Mouse (Mus musculus): ENCODE measurements around the gene Plek2.

Gene Plek2

DNA sequence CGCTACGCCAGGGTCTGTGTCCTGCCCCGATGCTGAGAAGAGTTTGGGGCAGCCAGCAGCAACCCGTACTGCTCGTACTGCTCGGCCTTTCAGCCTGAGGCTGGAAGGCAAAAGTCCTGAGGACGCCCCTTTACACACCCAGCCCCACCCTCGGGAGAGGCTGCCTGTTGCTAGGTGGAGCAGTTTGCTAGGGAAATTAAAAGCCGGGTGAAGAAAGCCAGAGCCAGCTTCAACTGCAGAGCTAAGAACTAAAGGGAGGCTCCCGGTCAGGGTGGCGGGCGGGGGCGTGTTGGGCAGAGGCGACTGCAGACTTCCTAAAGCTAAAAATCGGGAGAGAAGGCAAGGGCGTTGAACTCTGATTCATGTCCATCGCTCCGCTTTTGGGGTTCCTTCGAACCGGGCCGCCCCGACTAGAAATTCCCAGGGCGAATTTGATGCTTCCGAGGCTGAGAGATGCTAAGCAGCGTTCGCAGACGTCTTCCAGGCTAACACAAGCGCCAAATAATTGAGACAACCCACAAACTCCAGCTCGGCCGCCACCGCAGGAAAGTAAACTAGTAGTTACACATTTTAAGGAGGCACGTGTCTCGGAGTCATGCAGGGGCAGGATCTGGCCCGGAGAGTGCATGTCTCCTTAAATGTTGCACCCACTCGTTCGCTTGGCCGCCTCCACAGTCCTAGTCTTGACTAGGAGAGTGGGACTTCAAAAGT is 5.1 kb upstream of the Plek2 start:
- intact Hi-C loops (cut with DNase I), result no loop called here

DNA sequence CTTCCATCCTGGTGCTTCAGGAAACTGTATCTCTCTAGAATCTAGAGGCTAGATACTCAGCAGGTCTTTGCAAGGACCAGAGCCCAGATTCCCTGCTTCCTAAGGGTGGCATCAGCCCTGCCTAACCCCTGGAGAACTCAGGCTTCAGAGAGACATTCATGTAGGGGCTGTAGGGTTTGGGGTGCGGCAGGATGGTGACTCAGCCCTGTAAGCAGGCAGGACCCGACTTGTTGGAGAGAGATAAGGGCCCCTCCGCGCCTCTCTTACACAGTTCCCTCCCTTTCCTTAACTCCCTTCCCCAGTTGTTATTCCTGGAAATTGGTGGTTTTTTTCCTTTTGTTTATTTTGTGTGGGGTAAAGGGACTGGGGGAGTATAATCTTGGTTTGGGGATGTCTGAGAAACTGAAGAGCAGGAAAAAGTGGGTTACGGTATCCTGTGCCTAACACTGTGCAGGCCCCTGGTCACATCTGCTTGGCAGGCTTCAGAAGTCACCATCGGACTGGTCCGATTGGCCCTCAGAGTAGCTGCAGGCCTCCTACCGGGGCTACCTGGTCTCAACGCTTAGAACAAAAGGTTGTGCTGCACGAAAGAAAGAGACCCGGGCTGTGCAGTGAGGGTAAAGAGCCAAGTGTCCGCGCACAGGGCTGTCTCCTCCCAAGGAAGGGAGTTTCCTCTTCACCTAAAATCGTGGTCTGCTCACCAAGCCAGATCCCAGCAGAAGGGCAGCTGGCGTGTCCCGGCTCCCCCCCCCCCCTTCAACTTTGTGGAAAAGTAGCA is 4.1 kb upstream of the Plek2 start:
- intact Hi-C loops (cut with DNase I), result no loop called here

DNA sequence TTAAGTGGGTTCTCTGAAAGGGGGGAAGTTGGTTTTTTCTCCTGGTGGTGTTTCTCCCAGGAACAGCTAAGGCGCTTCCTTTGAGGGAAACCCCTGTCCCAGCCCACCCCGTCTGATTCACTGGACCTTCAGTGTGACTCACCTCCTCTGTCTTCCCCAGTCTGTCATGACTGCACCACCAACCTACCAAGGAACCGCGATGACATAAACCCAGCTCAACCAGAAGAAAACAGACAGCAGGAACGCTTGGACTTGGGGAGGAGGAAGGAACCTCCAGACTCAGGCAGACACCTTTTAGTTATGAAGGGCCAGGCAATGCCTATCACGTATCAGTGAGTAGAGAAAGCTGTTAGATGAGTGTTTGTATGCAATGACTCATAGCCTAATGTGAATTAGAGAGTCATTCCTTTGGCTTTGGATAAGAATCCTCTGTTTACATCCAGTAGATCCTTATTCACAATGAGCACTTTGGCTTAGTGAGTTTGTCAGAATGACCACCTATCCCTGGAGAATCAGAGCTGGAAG is 1.4 kb upstream of the Plek2 start:
- intact Hi-C loops (cut with DNase I), result no loop called here

DNA sequence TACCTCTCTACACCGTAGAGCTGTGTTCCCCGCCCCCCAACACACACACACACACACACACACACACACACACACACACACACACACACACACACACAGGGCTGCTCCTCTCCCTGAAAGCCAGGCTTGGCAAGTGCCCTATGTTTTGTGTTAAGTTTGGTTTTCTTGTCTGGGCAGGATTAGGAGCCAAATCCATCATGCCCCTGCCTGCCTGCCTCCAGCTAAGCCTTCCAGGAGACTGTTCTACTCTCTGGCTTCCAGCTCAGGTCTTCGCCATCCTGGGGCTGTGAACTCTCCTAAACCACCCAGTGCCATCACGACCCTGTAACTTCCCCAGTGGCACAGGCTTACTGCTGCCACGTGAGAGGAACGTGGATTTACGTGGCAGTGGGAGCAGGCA is 2.3 kb downstream of the Plek2 start:
- intact Hi-C loops (cut with DNase I), result no loop called here

DNA sequence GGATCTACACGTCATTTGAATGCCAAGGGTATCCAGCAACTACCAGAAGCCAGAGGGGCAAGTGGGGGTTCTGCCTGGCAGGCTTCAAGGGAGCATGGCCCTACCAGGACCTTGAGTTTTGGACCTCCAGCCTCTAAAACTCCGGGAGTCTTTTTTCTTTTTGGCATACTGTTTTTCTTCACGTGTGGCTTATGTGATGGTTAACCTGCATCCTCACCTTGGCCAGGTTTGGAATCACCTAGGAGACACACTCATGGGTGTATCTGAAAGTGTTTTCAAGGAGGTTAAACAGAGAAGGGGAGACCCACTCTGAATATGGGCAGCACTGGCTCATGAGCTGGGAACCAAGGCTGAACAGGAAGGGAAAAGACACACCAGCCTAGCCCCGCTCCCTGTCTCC is 3.5 kb downstream of the Plek2 start:
- intact Hi-C loops (cut with DNase I), result no loop called here

DNA sequence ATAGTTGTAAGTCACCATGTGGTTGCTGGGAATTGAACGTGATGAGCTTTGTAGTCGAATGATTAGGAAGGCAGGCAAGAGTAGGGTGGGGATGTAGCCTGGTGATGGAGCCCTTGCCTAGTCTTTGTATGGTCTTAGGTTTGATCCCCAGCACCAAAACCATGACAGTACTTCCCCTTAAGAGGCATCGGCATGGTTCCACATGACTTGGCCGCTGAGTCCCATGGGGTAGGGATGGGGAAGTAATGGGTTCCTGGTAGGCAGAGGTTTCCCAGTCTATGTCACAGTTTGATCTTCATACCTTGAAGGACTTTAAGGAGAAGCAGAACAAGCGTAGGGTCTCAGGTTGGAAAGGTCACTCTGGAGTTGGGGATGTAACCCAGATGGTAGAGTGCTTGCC is 5.3 kb downstream of the Plek2 start:
- intact Hi-C loops (cut with DNase I), result no loop called here

DNA sequence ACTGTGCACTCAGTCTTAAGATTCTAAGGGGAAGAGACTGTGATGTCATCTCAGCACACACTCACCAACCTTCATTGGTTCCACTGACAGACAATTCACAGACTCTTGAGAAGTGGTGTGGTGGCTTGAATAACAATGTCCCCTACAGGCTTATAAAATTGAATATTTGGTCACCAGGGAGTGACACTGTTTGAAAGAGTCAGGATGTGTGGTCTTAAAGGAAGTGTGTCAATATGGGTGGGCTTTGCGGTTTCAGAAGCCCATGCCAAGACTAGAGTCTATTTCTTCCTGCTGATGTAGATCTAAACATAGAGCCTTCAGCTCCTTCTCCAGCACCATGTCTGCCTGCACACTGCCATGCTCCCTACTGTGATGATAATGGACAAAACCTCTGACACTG is 8.9 kb downstream of the Plek2 start:
- intact Hi-C loops (cut with DNase I), result no loop called here

DNA sequence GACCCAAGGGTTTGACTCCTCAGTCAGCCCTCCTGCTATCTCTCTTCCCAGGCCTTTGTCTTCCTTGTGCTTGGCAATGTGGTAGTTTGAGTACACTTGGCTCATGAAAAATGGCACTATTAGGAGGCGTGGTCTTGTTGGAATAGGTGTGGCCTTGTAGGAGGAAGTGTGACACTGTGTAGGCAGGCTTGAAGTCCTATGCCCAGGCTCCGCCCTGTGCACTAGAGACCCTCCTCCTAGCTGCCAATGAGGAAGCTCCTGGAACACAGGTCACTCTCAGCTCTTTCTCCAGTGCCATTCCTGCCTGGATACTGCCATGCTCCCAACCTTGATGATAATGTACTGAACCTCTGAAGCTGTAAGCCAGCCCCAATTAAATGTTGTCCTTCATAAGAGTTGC is 15.6 kb downstream of the Plek2 start:
- intact Hi-C loops (cut with DNase I), result no loop called here

DNA sequence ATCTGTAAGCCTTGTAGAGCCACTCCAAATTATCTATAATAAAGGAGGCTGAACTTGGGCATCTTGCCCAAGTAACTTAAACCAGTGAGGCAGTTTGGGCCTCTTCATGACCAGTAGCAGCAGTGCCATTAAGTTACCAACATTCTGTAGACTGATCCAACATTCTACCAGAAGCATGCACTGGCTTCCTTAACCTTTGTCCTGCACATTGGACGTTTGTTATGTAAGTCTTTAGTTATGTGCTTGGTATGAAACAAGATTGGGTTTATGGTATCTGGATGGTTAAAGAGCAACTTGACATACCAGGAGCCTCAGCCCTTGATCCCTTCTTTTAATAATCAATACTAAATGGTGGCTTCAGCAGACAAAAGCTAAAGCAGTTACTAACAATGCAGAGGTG is 16.7 kb downstream of the Plek2 start:
- intact Hi-C loops (cut with DNase I), result no loop called here

DNA sequence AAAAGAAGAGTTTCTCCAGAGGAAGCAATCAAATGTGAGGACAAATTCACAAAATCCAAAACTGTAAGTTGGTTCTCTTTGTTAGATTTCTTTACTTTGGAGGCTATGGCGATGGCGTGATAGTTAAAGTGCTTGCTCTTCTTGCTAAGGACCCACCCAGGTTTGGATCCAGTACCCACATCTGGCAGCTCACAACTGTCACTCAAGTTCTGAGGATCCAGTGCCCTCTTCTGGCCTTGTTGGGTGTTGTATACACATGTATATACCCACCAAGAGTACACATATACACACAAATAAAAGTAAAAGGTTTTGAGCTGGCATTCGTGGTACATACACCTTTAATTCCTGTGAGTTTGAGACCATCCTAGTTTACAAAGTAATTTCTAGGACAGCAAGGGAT is 32.2 kb downstream of the Plek2 start:
- intact Hi-C loops (cut with DNase I), result no loop called here

DNA sequence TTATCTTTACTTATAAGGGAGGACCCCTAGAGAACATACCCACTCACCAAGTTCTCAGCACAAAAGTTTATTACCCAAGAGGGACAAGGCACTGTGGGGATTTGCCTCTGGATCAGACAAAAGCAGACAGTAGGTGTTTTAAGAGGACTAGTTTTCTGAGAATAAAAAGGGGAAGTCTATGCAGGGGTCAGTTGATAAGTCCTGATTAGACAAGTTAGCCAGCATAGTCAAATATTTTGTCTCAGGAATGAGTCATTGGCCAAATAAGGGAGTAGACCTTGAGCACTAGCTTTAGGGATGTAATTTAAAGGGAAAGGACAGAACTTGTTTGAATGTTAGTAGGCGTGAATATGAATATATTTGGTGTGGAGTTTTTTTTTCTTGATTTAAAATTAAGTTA is 38.6 kb downstream of the Plek2 start:
- intact Hi-C loops (cut with DNase I), result loop anchor here (10.0 kb wide), 1 partner anchor 643 kb away; the partner anchor contains the start of gene Gphn

DNA sequence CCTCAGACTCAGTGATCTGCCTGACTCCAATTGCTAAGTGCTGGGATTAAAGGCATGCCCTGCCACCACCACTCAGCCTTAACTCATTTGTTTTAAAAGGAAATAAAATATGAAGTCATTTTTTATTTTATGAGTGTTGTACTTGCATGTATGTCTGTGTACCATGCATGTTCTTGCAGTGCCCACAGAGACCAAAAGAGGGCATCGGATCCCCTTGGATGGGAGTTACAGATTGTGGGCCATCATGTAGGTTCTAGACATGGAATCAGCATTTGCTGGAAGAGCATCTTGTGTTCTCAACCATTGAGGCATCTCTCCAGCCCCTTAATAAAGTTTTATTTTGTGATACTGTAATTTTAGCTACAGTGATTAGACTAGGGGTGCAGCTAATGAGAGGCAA is 41.3 kb downstream of the Plek2 start:
- intact Hi-C loops (cut with DNase I), result loop anchor here (10.0 kb wide), 1 partner anchor 641 kb away; the partner anchor contains the start of gene Gphn

DNA sequence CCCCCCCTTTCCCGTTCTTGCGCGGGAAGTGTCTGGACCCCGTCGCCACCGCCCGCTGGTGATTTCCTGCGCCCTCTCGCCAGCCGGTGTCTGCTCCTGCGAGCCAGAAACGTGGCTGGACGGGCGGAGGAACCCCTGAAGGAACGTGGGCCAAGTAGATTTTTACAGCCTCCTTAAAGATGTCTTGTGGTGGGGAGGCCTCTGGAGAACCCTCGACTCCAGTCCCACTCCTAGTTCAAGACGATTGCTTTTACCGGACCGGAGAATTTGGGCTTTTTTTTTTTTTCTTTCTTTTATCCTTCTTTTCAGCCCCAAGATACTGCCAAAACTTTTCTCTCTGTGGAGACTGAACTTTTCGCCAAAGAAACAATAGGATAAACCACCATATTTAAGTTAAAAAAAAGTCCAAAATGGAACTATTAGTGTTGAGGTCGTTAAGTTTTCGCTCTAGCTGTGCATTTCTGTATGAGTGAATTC is 44.5 kb downstream of the Plek2 start:
- intact Hi-C loops (cut with DNase I), result loop anchor here (10.0 kb wide), 1 partner anchor 637 kb away; the partner anchor contains the start of gene Gphn

DNA sequence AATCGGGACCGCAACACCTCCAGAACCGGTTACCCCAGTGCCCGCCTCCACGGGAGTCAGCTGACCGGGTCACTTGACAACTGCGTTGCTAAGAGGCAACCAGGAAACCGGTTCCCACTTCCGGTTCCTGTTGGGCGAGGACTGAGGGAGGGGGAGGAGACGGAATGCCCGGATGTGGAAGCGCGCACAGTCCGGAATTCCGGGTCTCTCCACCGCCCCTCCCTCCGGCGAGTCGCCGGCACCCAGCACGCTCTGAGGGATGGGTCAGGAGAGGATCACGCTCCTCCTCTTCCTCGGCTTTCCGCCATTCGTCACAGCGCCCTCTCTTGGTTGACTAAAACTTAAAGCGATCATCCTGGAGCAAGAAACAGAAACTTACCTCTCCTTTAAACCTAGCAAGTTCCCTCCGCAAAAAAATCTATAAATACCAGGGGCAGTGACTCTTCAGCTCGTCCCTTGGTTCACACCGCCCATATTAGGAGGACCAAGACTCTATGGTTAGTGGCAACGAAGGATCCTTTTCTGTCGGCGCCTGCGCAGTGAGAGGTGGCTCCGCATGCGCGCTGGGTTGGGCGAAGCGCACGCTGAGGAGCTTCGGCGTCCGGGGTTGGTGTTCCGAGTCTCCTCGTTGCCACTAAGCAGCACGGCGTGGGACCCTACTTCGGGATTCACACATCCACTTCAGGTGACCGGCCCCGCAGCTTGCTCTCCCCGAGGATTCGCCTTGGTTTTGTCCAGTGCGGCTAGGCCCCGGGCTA is 45.1 kb downstream of the Plek2 start, which contains the start of the genes Atp6v1d and Eif2s1:
Gene Atp6v1d, minus strand, starts transcription at position 143 of the 758 bp plus-strand sequence.
Gene Eif2s1, plus strand, starts transcription at position 324 of the 758 bp plus-strand sequence.
- intact Hi-C loops (cut with DNase I), result loop anchor here (10.0 kb wide), 1 partner anchor 637 kb away; the partner anchor contains the start of gene Gphn

DNA sequence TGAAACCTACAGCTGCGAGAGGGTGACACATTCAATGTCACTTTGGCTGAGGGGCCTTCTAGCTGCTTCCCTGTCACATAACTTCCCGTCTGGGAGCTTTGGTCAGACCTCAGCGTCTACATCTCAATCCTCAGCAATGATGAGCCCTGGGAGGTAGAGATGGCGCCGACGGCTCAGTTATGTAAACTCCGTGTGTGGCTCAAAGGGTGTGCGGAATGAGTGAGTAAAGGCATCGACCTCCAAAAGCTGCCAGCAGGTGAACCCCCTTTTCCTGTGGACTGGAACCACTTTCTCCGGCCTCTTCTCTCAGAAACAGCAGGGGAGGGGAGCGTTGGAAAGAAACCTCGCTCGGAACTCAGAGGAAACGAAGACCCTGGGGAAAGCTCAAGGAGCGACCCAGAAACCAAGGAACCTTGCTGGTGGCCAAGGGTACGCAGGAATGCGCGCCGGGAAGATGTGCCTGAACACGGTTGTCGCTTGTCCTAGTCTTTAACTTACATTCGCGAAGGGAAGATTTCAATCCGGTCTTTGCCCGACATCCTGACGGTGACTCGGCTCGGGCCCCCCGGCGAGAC is 45.8 kb downstream of the Plek2 start:
- intact Hi-C loops (cut with DNase I), result loop anchor here (10.0 kb wide), 1 partner anchor 636 kb away; the partner anchor contains the start of gene Gphn

DNA sequence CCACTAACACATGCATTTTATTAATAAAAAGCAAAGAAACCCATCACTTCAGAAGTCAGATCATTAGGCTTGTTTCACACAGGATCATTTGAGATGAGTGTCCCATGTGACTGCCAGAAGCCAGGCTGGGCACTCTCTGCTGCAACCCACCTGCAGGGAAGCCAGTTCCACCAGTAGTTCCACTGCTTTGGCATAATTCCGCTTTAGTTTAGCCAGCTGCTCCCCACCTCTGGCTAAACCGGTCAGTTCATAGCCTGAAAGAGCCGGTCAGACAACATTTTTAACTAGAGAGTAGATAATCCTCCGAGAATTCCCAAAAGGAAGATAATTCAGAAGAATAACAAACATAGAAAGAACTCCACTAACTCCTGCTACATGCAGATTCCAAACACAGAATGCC is 58.5 kb downstream of the Plek2 start:
- intact Hi-C loops (cut with DNase I), result no loop called here

DNA sequence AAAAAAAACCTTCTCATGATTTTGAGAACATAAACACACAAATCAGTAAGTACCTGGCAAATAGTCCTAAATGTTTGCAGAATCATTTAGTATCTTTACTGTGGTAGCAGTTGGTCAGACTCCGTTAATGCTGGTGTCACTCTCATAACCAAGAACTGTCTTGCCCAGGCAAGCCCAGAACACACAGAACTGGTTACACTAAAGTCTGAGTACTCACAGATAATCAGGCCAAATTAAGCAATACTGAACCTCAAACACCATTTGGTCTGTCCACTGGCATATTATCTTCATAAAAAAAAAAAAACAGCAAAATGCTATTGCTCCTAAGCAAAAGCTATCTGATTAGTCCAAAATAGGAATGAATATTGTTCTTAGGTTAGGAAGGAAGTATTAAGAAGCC is 64.3 kb downstream of the Plek2 start:
- intact Hi-C loops (cut with DNase I), result no loop called here

DNA sequence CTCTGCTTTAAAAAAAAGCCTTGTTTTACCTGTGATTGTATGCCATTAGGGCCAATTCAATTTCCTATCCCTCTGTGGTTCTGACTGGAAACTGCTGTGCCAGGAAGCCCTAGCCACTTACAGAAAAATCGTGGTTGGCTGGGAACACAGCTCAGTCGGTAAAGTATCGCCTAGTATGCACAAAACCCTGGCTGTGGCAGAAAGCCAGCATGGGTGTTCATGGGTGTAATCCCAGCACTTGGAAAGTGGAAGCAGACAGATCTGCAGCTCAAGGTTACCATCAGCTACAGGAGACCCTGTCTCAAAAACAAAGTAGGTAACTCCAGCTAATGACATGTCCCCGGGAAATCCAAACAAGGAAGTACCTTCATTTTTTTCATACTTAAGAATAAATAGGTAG is 66.9 kb downstream of the Plek2 start:
- intact Hi-C loops (cut with DNase I), result no loop called here
